In the genomic region with DNA sequence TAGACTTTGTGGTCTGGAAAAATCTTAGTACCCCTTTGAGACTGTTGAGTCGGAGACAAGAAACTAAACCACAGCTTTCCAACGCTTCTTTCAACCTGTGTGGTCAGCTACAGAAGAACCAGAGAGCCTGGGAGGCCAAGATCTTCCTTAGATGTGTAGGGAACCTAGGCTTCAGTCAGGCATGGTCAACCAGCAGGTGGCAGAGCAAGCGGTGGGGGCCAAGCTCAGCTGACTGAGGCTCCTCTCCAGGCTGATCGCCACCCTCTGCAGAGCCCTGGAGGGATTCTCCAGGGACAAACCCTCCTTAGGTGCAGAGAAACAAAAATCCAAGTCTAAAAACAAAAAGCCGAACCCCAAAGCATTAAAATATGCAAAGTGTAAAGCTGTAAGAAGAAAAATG, we compare ENCODE assay signal across 8 mouse cellular contexts. TPM values are rescaled to one million over a fixed set of nuclear protein-coding genes. Genes with fewer than 3 reads are reported as not detected.
A peak's percentile ranks its signal among the peaks of the same experiment; 100 is the strongest.
DNase-seq lines count a peak whose midpoint lies in the region; ATAC-seq and TF ChIP-seq lines count a peak whose summit lies in the region.
"Had no signal": no experiment of that assay in that cellular context is flagged by ENCODE, and none has a peak within 500 bp of the region (broad histone marks: within the 10 kb centered on the region; RNA-seq: fewer than 3 reads in every experiment).

No protein-coding gene starts in this region.

- no peak overlapping the region for H3K27ac ChIP-seq in heart, postnatal 0 days (ENCODE audit: low read depth)
- H3K27ac ChIP-seq in midbrain, embryonic 11.5 days (ENCODE audit: low read depth, low read length) = no peak overlapping the region

- no peaks in the 10 kb centered on the region for H3K9me3 ChIP-seq in heart, postnatal 0 days (replicated peaks; ENCODE audit: control insufficient read depth, low read length)
- H3K9me3 ChIP-seq in midbrain, embryonic 11.5 days (ENCODE audit: control insufficient read depth, low read length) = no peaks in the 10 kb centered on the region

- 43% methylated on average over 5 of the region's 5 CpGs for WGBS in heart, postnatal 0 days
- WGBS in midbrain, embryonic 11.5 days = 58% methylated on average over 5 of the region's 5 CpGs

- peak; percentile 15 for DNase-seq in right cerebral cortex, adult 18-20 months
- DNase-seq in right cerebral cortex, postnatal 25 days = no peak
- peak; percentile 71 to 86 for DNase-seq in adrenal gland, adult (ENCODE audit: inconsistent age in 2 of 2, low spot score in 1 of 2)
- DNase-seq in heart, postnatal 0 days (ENCODE audit: low spot score) = no peak
- no peak for DNase-seq in layer of hippocampus, adult 9-11 months
- DNase-seq in midbrain, embryonic 11.5 days (ENCODE audit: low spot score, missing footprints) = no peak

- peak; percentile 77 for TF ChIP-seq CTCF in heart, postnatal 0 days (IDR thresholded peaks at IDR 0.05; ENCODE audit: low read depth)

- peaks cover 13% of the 10 kb centered on the region for H3K36me3 ChIP-seq in heart, postnatal 0 days (replicated peaks; ENCODE audit: control insufficient read depth, insufficient read depth, low read length)
- H3K36me3 ChIP-seq in midbrain, embryonic 11.5 days (ENCODE audit: control insufficient read depth, insufficient read depth, low read length) = no peaks in the 10 kb centered on the region

- H3K27me3 ChIP-seq in heart, postnatal 0 days (ENCODE audit: control insufficient read depth, insufficient read depth, low read length) = no peaks in the 10 kb centered on the region
- H3K27me3 ChIP-seq in midbrain, embryonic 11.5 days (ENCODE audit: control insufficient read depth, insufficient read depth, low read length) = no peaks in the 10 kb centered on the region

- H3K4me2 ChIP-seq in heart, postnatal 0 days (ENCODE audit: low read depth, low read length) = no peak overlapping the region
- no peak overlapping the region for H3K4me2 ChIP-seq in midbrain, embryonic 11.5 days

- 0 out of 2 replicates have a peak, but pooled peaks cover 5% of the 10 kb centered on the region for H3K4me1 ChIP-seq in heart, postnatal 0 days (ENCODE audit: control insufficient read depth, insufficient read depth)
- no peaks in the 10 kb centered on the region for H3K4me1 ChIP-seq in midbrain, embryonic 11.5 days (ENCODE audit: control insufficient read depth, insufficient read depth, low read length)

- no peak overlapping the region for H3K9ac ChIP-seq in heart, postnatal 0 days (replicated peaks; ENCODE audit: low read depth, low read length)
- no peak overlapping the region for H3K9ac ChIP-seq in midbrain, embryonic 11.5 days (ENCODE audit: low read length)

- no peak for TF ChIP-seq EP300 in heart, postnatal 0 days (IDR thresholded peaks at IDR 0.05; ENCODE audit: low read depth)

- H3K4me3 ChIP-seq in heart, postnatal 0 days (ENCODE audit: low read depth, low read length) = no peak overlapping the region
- H3K4me3 ChIP-seq in midbrain, embryonic 11.5 days (ENCODE audit: low read depth, low read length) = no peak overlapping the region
- H3K4me3 ChIP-seq: myocyte had no signal

- peak; percentile 73; the same call in 1 of the 2 replicates for ATAC-seq in heart, postnatal 0 days (ENCODE audit: insufficient read depth, low read depth)
- ATAC-seq in megakaryocyte-erythroid progenitor cell, adult 5-6 weeks (replicated peaks; ENCODE audit: low FRiP score, low TSS enrichment, poor library complexity, severe bottlenecking) = peak; percentile 57; the same call in 1 of the 2 replicates
- no peak for ATAC-seq in midbrain, embryonic 11.5 days (ENCODE audit: low FRiP score)

RNA-seq across cellular contexts. Expression of gene Anxa6, which starts 13.4 kb away (rescaled TPM):
- 306 and 424 TPM in 2 replicates for total RNA-seq in heart, postnatal 0 days (2014; rRNA removed; ENCODE audit: low replicate concordance)
- 250 and 254 TPM in 2 replicates for polyA plus RNA-seq in heart, postnatal 0 days (2015; fragmentation: Nextera tagmentation; extraction: Ambion mirVana)
- total RNA-seq in megakaryocyte-erythroid progenitor cell, adult 5-6 weeks (2014; fragmentation: Nextera tagmentation) = 18.3 and 28.5 TPM in 2 replicates
- 25.3 and 26.7 TPM in 2 replicates for total RNA-seq in megakaryocyte-erythroid progenitor cell, adult 5-6 weeks (2017)
- polyA plus RNA-seq in midbrain, embryonic 11.5 days (2014; fragmentation: Nextera tagmentation; extraction: Ambion mirVana) = 71.2 and 77.6 TPM in 2 replicates

RNA-seq across cellular contexts. Expression of gene Ccdc69, which starts 31.3 kb away (rescaled TPM):
- total RNA-seq in heart, postnatal 0 days (2014; rRNA removed; ENCODE audit: low replicate concordance) = 17.6 and 22.2 TPM in 2 replicates
- 22.0 and 22.3 TPM in 2 replicates for polyA plus RNA-seq in heart, postnatal 0 days (2015; fragmentation: Nextera tagmentation; extraction: Ambion mirVana)
- total RNA-seq in megakaryocyte-erythroid progenitor cell, adult 5-6 weeks (2014; fragmentation: Nextera tagmentation) = 4.8 and 8.8 TPM in 2 replicates
- 9.6 and 15.9 TPM in 2 replicates for total RNA-seq in megakaryocyte-erythroid progenitor cell, adult 5-6 weeks (2017)
- 0.37 and 0.41 TPM in 2 replicates for polyA plus RNA-seq in midbrain, embryonic 11.5 days (2014; fragmentation: Nextera tagmentation; extraction: Ambion mirVana)

RNA-seq across cellular contexts. Expression of gene Gm2a, which starts 51.3 kb away (rescaled TPM):
- 17.2 and 23.9 TPM in 2 replicates for total RNA-seq in heart, postnatal 0 days (2014; rRNA removed; ENCODE audit: low replicate concordance)
- polyA plus RNA-seq in heart, postnatal 0 days (2015; fragmentation: Nextera tagmentation; extraction: Ambion mirVana) = 26.9 and 27.2 TPM in 2 replicates
- total RNA-seq in megakaryocyte-erythroid progenitor cell, adult 5-6 weeks (2014; fragmentation: Nextera tagmentation) = 6.2 and 8.6 TPM in 2 replicates
- 9.0 and 16.7 TPM in 2 replicates for total RNA-seq in megakaryocyte-erythroid progenitor cell, adult 5-6 weeks (2017)
- 14.0 and 15.0 TPM in 2 replicates for polyA plus RNA-seq in midbrain, embryonic 11.5 days (2014; fragmentation: Nextera tagmentation; extraction: Ambion mirVana)

Comparison
In these comparisons a context has a peak if more than half of its experiments do, and no peak if none do; other contexts are left out.
1. DNase-seq: peak in right cerebral cortex, adult 18-20 months (single experiment) and adrenal gland, adult (2 of 2); none in right cerebral cortex, postnatal 25 days (single experiment), heart, postnatal 0 days (single experiment), layer of hippocampus, adult 9-11 months (single experiment) and midbrain, embryonic 11.5 days (single experiment).
2. RNA of gene Anxa6, which starts 13.4 kb away (total RNA-seq): 306 to 424 TPM in heart, postnatal 0 days; 18.3 to 28.5 TPM in megakaryocyte-erythroid progenitor cell, adult 5-6 weeks; every median in the first group is over 10 times any median in the second.